Mouse (Mus musculus) intestine, postnatal 0 days (tissue): Measurements from ENCODE around the gene Ly6g6c. TPM values are rescaled to one million over a fixed set of nuclear protein-coding genes. Genes with fewer than 3 reads are reported as not detected.
A peak's percentile ranks its signal among the peaks of the same experiment; 100 is the strongest.

Source experiments
- ATAC-seq: fragments of 200-750 bp; cut with Nextera tagmentation; 2 replicates; pipeline ENCODE4 v1.8.0; 2017; ENCODE audit warnings: mild to moderate bottlenecking, moderate TSS enrichment, moderate library complexity
- H3K27ac ChIP-seq: fragments of 300-500 bp; sonication (generic); 2 replicates; pipeline ENCODE4 v1.5.1; 2014; ENCODE audit warnings: mild to moderate bottlenecking, low read depth, low read length, moderate library complexity
- H3K27me3 ChIP-seq: fragments of 300-500 bp; sonication (generic); replicated peaks from 2 replicates; pipeline ENCODE4 v1.6.1; 2014; ENCODE audit warnings: low read length, mixed read lengths; ENCODE audit not compliant: control insufficient read depth, insufficient read depth
- H3K36me3 ChIP-seq: fragments of 300-500 bp; sonication (generic); 2 replicates; pipeline ENCODE4 v1.6.1; 2014; ENCODE audit warnings: mild to moderate bottlenecking, moderate library complexity; ENCODE audit not compliant: control insufficient read depth, insufficient read depth
- H3K4me1 ChIP-seq: fragments of 300-500 bp; sonication (generic); replicated peaks from 2 replicates; pipeline ENCODE4 v1.6.1; 2014; ENCODE audit warnings: antibody characterized with exemption, low read length, mixed read lengths; ENCODE audit not compliant: control insufficient read depth, insufficient read depth
- H3K4me2 ChIP-seq: fragments of 300-500 bp; sonication (generic); replicated peaks from 2 replicates; pipeline ENCODE4 v1.6.1; 2014; ENCODE audit warnings: low read depth, mild to moderate bottlenecking, moderate library complexity
- H3K4me3 ChIP-seq: fragments of 300-500 bp; sonication (generic); 2 replicates; pipeline ENCODE4 v1.5.1; 2014; ENCODE audit warnings: low read depth, low read length
- H3K9ac ChIP-seq: fragments of 300-500 bp; sonication (generic); 2 replicates; pipeline ENCODE4 v1.6.1; 2014; ENCODE audit warnings: mild to moderate bottlenecking, low read depth, low read length
- H3K9me3 ChIP-seq: fragments of 300-500 bp; sonication (generic); 2 replicates; pipeline ENCODE4 v1.6.1; 2016; ENCODE audit warnings: mixed run types; ENCODE audit not compliant: control insufficient read depth
- CTCF ChIP-seq: sonication (generic); IDR thresholded peaks from 2 replicates; pipeline ENCODE4 v1.5.1; 2016; ENCODE audit warnings: low read depth, mild to moderate bottlenecking, control low read depth, antibody characterized with exemption, moderate library complexity
- WGBS: fragments of 180-500 bp; shearing (Covaris S2); extraction: QIAGEN DNeasy Blood & Tissue Kit; methylation state at CpG from one replicate; pipeline ENCODE4 v1.1.7; 2014; 5-methylcytosine and 5-hydroxymethylcytosine counted together
- polyA plus RNA-seq: library from polyadenylated mRNA; unstranded; fragments of >200 nt; fragmentation: Nextera tagmentation; extraction: Ambion mirVana; gene quantifications from 2 replicates; pipeline ENCODE4 v1.2.1, GENCODE M21; 2015

Ly6g6c gene
- polyA plus RNA-seq, 1 experiment from 2014 or later = 0.12 TPM

DNA sequence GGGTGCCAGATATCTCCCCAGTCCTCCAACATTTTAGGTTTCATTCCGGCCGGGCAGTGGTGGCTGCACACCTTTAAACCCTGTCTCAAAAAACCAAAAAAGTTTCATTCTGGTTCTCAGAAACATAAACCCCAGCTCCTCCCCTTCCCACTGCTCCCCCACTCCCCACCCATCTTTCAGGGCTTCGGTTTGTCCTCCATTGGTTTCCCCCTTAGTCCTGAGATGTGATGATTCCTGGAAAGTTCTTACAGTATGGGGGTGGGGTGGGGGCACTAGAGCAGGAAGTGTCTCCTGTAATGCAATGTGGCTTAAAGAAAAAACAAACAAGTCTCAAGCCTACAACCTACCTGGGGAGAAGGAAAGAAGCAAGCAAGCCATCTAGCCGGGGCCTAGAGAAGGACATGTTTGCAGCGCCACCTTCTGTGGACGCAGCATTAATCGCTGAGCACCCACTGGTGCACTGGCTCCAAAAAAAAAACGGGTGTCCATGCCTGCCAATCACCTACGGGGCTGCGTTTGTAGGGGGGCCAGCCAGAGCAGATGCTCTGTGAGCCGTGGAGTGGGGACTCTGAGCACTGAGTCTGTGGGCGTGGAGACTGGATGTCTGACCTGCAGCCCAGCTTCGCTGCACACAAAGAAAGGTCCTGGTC is 40.7 kb downstream of the Ly6g6c start:
- H3K27me3 ChIP-seq = no peaks in the 10 kb centered on the region
- H3K4me2 ChIP-seq = 0 out of 2 replicates have a peak overlapping the region, but pooled peaks have one; percentile 21
- H3K36me3 ChIP-seq = peaks cover 25% of the 10 kb centered on the region
- H3K9me3 ChIP-seq = no peaks in the 10 kb centered on the region
- no peak overlapping the region; the same call in 1 of the 2 replicates for H3K9ac ChIP-seq
- H3K4me1 ChIP-seq = no peaks in the 10 kb centered on the region
- peak; percentile 81 for TF ChIP-seq CTCF
- WGBS = 28% methylated on average over 13 of the region's 13 CpGs
- no peak for ATAC-seq
- H3K4me3 ChIP-seq = no peak overlapping the region
- H3K27ac ChIP-seq = no peak overlapping the region

DNA sequence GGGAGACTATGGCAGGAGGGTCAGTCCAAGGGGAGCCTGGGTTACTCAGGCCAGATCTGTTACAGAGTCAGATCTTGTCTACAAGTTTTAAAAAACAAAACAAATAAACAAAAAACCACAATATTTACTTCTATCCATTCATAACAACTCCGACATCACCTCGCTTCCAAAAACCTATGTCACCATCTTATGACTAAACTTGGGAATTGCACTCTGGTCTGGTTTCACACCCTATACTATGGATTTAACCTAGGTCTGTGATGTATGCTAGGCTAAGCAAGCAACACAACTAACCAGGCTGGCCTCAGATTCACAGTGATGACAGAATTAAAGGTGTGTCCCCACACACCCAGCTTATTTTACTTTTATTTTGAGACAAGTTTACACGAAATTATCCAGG is 41.3 kb downstream of the Ly6g6c start:
- H3K36me3 ChIP-seq = peaks cover 18% of the 10 kb centered on the region
- H3K9ac ChIP-seq = no peak overlapping the region; the same call in 1 of the 2 replicates
- 58% methylated on average over 3 of the region's 3 CpGs for WGBS
- H3K9me3 ChIP-seq = no peaks in the 10 kb centered on the region
- H3K4me1 ChIP-seq = no peaks in the 10 kb centered on the region
- H3K4me3 ChIP-seq = no peak overlapping the region
- no peak overlapping the region for H3K27ac ChIP-seq
- peak; percentile 40; the same call in 1 of the 2 replicates for TF ChIP-seq CTCF
- H3K4me2 ChIP-seq = no peak overlapping the region
- H3K27me3 ChIP-seq = no peaks in the 10 kb centered on the region
- no peak for ATAC-seq

- no peak within 1 kb of the TSS for H3K4me3 ChIP-seq
- H3K36me3 ChIP-seq = 0 out of 2 replicates have a peak, but pooled peaks cover 2% of the 10 kb centered on the region
- ATAC-seq = no peak
- no peak within 1 kb of the TSS for H3K9ac ChIP-seq
- no peaks in the 10 kb centered on the region for H3K4me1 ChIP-seq
- no peak within 1 kb of the TSS for H3K4me2 ChIP-seq
- WGBS = 82% methylated on average over 6 of the region's 6 CpGs
- TF ChIP-seq CTCF = no peak
- no peaks in the 10 kb centered on the region for H3K9me3 ChIP-seq
- no peaks in the 10 kb centered on the region for H3K27me3 ChIP-seq
- H3K27ac ChIP-seq = no peak within 1 kb of the TSS
These were observed 42.9 kb downstream of the Ly6g6c start, which contains the start of gene Ly6g5c for GRCm38 (mm10) chr17:35108097-35108496. TSS of gene Ly6g5c (plus strand) at chr17:35108279.

DNA sequence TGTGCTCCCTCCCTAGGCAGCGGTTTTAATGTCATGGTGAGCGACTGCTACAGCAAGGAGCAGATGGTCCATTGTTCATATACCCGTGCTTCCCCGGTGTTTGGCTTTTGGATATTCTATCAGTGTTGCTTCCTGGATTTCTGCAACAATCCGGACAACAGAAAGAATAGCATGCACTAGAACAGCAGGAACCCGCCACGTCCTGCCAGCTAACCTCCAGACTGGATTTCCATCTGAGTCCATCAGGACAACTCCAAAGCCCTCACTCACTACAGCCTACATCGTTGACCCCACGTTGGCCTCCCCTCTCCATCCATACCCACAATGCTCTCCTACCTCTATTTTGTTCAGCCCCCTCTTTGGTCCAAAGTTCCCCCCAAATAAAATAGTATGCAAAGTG is 46.6 kb downstream of the Ly6g6c start:
- Histone ChIP-seq H3K36me3 (peaks cover 24% of the 10 kb centered on the region), H3K4me2 (no peak overlapping the region), H3K9me3 (no peaks in the 10 kb centered on the region), H3K4me1 (no peaks in the 10 kb centered on the region), H3K9ac (no peak overlapping the region), H3K27me3 (no peaks in the 10 kb centered on the region), H3K4me3 (no peak overlapping the region), H3K27ac (no peak overlapping the region)
- ATAC-seq = no peak
- TF ChIP-seq CTCF = no peak
- 71% methylated on average over 9 of the region's 9 CpGs for WGBS

DNA sequence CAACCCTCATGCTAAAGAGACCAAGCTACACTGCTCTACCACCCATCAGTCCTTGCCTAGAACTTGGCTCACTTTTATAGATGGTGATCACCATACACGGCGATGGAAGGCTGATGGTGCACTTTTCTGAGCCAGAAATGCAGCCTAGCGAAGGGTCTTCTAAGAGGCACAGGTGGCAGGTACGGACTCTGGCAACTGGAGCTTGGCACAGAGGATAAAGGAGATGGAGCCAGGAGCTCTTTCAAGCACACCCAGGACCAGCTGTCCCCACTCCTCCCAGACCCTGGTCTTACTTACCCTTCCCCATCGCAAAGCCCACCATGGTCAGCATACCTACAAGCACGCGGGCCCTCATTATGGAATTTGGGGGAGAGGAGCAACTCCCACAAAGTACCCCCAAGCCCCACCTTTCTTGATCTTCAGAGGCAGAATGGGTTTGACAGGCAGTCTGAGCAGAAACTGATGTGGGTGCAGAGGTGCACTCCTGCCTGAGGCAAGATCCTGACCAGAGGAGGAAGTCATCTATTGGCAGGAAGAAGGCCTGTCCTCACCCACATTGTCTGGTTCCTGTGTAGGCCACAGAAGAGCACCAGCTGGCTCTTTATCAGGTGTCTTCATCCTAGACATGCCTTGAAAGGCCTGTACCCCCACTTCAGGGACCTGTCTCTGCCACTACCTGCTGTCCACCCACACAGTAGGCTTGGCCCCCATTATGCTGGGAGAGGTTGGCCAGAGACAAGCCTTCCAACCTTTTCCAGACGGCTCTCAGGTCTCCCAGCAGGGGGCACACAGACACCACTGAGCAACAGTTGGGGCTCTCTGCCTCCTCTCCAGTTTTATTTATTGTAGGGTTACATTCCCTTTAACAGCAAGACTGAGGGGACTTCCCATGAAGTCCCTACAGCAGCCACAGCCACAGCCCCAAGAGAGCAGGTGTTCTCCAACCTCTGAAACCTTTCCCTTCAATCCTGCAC is 50.1 kb downstream of the Ly6g6c start, which contains the start of gene Ly6g5b:
TSS of gene Ly6g5b (minus strand) at position 383 of the 974 bp plus-strand sequence.
- no peaks in the 10 kb centered on the region for H3K9me3 ChIP-seq
- H3K4me2 ChIP-seq = no peak within 1 kb of the TSS
- no peaks in the 10 kb centered on the region for H3K4me1 ChIP-seq
- H3K4me3 ChIP-seq = no peak within 1 kb of the TSS
- H3K36me3 ChIP-seq = peaks cover 38% of the 10 kb centered on the region
- H3K27ac ChIP-seq = no peak within 1 kb of the TSS
- ATAC-seq = no peak
- no peaks in the 10 kb centered on the region for H3K27me3 ChIP-seq
- 85% methylated on average over 8 of the region's 8 CpGs for WGBS
- TF ChIP-seq CTCF = peak; percentile 73
- H3K9ac ChIP-seq = no peak within 1 kb of the TSS

Other genes with a start within 250 kb of the Ly6g6c start
- 29.1 and 34.0 TPM in 2 replicates for gene Stk19, start 228.4 kb upstream of the Ly6g6c start, polyA plus RNA-seq
- 42.5 and 44.2 TPM in 2 replicates for gene Dxo, start 228.4 kb upstream of the Ly6g6c start, polyA plus RNA-seq
- 18.3 and 20.8 TPM in 2 replicates for gene Skiv2l, start 215.2 kb upstream of the Ly6g6c start, polyA plus RNA-seq
- 55.7 and 57.8 TPM in 2 replicates for gene Nelfe, start 215.0 kb upstream of the Ly6g6c start, polyA plus RNA-seq
- 84.8 and 94.9 TPM in 2 replicates for gene Cfb, start 202.9 kb upstream of the Ly6g6c start, polyA plus RNA-seq
- gene Zbtb12, start 185.9 kb upstream of the Ly6g6c start, polyA plus RNA-seq = 0.74 and 1.1 TPM in 2 replicates
- gene Gm20547, start 183.3 kb upstream of the Ly6g6c start, polyA plus RNA-seq = not detected in 2 replicates
- 60.3 and 66.2 TPM in 2 replicates for gene C2, start 167.1 kb upstream of the Ly6g6c start, polyA plus RNA-seq
- 35.8 and 40.3 TPM in 2 replicates for gene Ehmt2, start 166.9 kb upstream of the Ly6g6c start, polyA plus RNA-seq
- gene Slc44a4, start 150.9 kb upstream of the Ly6g6c start, polyA plus RNA-seq = 119 and 128 TPM in 2 replicates
- gene Neu1, start 134.1 kb upstream of the Ly6g6c start, polyA plus RNA-seq = 522 and 580 TPM in 2 replicates
- gene Hspa1b, start 106.2 kb upstream of the Ly6g6c start, polyA plus RNA-seq = 0.64 and 1.1 TPM in 2 replicates
- 0.43 TPM in 1 of 2 replicates, not detected in the other for gene Gm20481, start 95.5 kb upstream of the Ly6g6c start, polyA plus RNA-seq
- 6.4 and 6.5 TPM in 2 replicates for gene Hspa1a, start 93.2 kb upstream of the Ly6g6c start, polyA plus RNA-seq
- gene Hspa1l, start 92.7 kb upstream of the Ly6g6c start, polyA plus RNA-seq = 0.22 and 0.25 TPM in 2 replicates
- gene Lsm2, start 83.5 kb upstream of the Ly6g6c start, polyA plus RNA-seq = 70.6 and 76.6 TPM in 2 replicates
- gene Vars, start 64.4 kb upstream of the Ly6g6c start, polyA plus RNA-seq = 74.0 and 84.2 TPM in 2 replicates
- 0.12 and 0.20 TPM in 2 replicates for gene Vwa7, start 48.8 kb upstream of the Ly6g6c start, polyA plus RNA-seq
- 3.2 and 4.6 TPM in 2 replicates for gene Sapcd1, start 37.4 kb upstream of the Ly6g6c start, polyA plus RNA-seq
- gene Msh5, start 18.6 kb upstream of the Ly6g6c start, polyA plus RNA-seq = 1.4 and 3.0 TPM in 2 replicates
- gene Clic1, start 15.4 kb upstream of the Ly6g6c start, polyA plus RNA-seq = 290 and 312 TPM in 2 replicates
- gene Ddah2, start 6.4 kb upstream of the Ly6g6c start, polyA plus RNA-seq = 62.0 and 68.3 TPM in 2 replicates
- 0.13 and 0.17 TPM in 2 replicates for gene Mpig6b, start 796 bp downstream of the Ly6g6c start, polyA plus RNA-seq
- 2.2 TPM in 2 replicates for gene Ly6g6e, start 11.5 kb downstream of the Ly6g6c start, polyA plus RNA-seq
- gene Ly6g6d, start 12.7 kb downstream of the Ly6g6c start, polyA plus RNA-seq = 3.8 and 4.9 TPM in 2 replicates
- not detected in 2 replicates for gene Ly6g6f, start 20.2 kb downstream of the Ly6g6c start, polyA plus RNA-seq
- 101 and 103 TPM in 2 replicates for gene Abhd16a, start 23.9 kb downstream of the Ly6g6c start, polyA plus RNA-seq
- not detected in 2 replicates for gene Ly6g5c, start 42.9 kb downstream of the Ly6g6c start, polyA plus RNA-seq
- gene Ly6g5b, start 50.0 kb downstream of the Ly6g6c start, polyA plus RNA-seq = 0.46 and 0.59 TPM in 2 replicates
- 15.0 and 16.6 TPM in 2 replicates for gene Gpank1, start 56.1 kb downstream of the Ly6g6c start, polyA plus RNA-seq
- 262 and 264 TPM in 2 replicates for gene Csnk2b, start 56.7 kb downstream of the Ly6g6c start, polyA plus RNA-seq
- gene D17H6S53E, start 61.0 kb downstream of the Ly6g6c start, polyA plus RNA-seq = 26.3 and 29.7 TPM in 2 replicates
- 18.3 and 22.5 TPM in 2 replicates for gene Apom, start 66.7 kb downstream of the Ly6g6c start, polyA plus RNA-seq
- 37.4 and 46.0 TPM in 2 replicates for gene Bag6, start 69.8 kb downstream of the Ly6g6c start, polyA plus RNA-seq
- gene Prrc2a, start 99.5 kb downstream of the Ly6g6c start, polyA plus RNA-seq = 40.0 and 54.1 TPM in 2 replicates
- gene Aif1, start 110.7 kb downstream of the Ly6g6c start, polyA plus RNA-seq = 23.1 and 25.4 TPM in 2 replicates
- 11.3 and 12.9 TPM in 2 replicates for gene Lst1, start 123.1 kb downstream of the Ly6g6c start, polyA plus RNA-seq
- gene Ltb, start 129.1 kb downstream of the Ly6g6c start, polyA plus RNA-seq = 1.7 and 2.4 TPM in 2 replicates
- 0.17 and 0.27 TPM in 2 replicates for gene Tnf, start 136.6 kb downstream of the Ly6g6c start, polyA plus RNA-seq
- gene Lta, start 140.0 kb downstream of the Ly6g6c start, polyA plus RNA-seq = 0.10 and 0.42 TPM in 2 replicates
- 0.23 and 0.30 TPM in 2 replicates for gene Gm16181, start 155.4 kb downstream of the Ly6g6c start, polyA plus RNA-seq
- gene Atp6v1g2, start 168.3 kb downstream of the Ly6g6c start, polyA plus RNA-seq = 4.1 and 4.3 TPM in 2 replicates
- gene Nfkbil1, start 170.4 kb downstream of the Ly6g6c start, polyA plus RNA-seq = 8.1 and 8.2 TPM in 2 replicates
- 125 and 127 TPM in 2 replicates for gene Ddx39b, start 176.4 kb downstream of the Ly6g6c start, polyA plus RNA-seq
- 672 and 681 TPM in 2 replicates for gene H2-D1, start 197.3 kb downstream of the Ly6g6c start, polyA plus RNA-seq